Mouse (Mus musculus): ENCODE data around the gene Mov10. TPM values are rescaled to one million over a fixed set of nuclear protein-coding genes. Genes with fewer than 3 reads are reported as not detected.
"Not testable (repeated sequence)": the region's sequence is repeated elsewhere in the genome, so short reads cannot be mapped to it uniquely, and the experiment has no call there.

Gene Mov10
- 36.3 and 51.8 TPM in 2 replicates for polyA plus RNA-seq (2014; fragmentation: Nextera tagmentation; extraction: Ambion mirVana)

- Histone ChIP-seq H3K9ac (ENCODE audit: low read depth, low read length) (peak within 1 kb of the TSS; percentile 85), H3K27me3 (ENCODE audit: control insufficient read depth, insufficient read depth, low read length) (no peaks in the 10 kb centered on the region), H3K27ac (ENCODE audit: low read depth, low read length) (peak within 1 kb of the TSS; percentile 97), H3K9me3 (ENCODE audit: control insufficient read depth, low read length) (no peaks in the 10 kb centered on the region), H3K4me2 (replicated peaks; ENCODE audit: low read depth, low read length) (peak within 1 kb of the TSS; percentile 53), H3K4me1 (ENCODE audit: control insufficient read depth, insufficient read depth, low read length) (peaks cover 13% of the 10 kb centered on the region), H3K36me3 (ENCODE audit: control insufficient read depth, insufficient read depth, low read length) (peaks cover 10% of the 10 kb centered on the region), H3K4me3 (ENCODE audit: low read length) (peak within 1 kb of the TSS; percentile 53)
- ATAC-seq (ENCODE audit: low FRiP score, low TSS enrichment): peak; percentile 95
- 0% methylated on average over 39 of the region's 40 CpGs for WGBS
Measured at GRCm38 (mm10) chr3:104817991-104818748, at the start of gene Mov10. Gene Mov10, minus strand, starts transcription at chr3:104818563.

GRCm38 (mm10) chr3:104866674-104867073, 48.3 kb upstream of the Mov10 start:
- not testable (repeated sequence) for H3K4me2 ChIP-seq (replicated peaks; ENCODE audit: low read depth, low read length)
- peak overlapping the region; percentile 97; the same call in 1 of the 2 replicates for H3K4me3 ChIP-seq (ENCODE audit: low read length)

GRCm38 (mm10) chr3:104865341-104865788, 47.0 kb upstream of the Mov10 start:
- Histone ChIP-seq H3K9me3 (ENCODE audit: control insufficient read depth, low read length) (no peaks in the 10 kb centered on the region), H3K36me3 (ENCODE audit: control insufficient read depth, insufficient read depth, low read length) (peaks cover 8% of the 10 kb centered on the region; the same call in 1 of the 2 replicates), H3K9ac (ENCODE audit: low read depth, low read length) (peak overlapping the region; percentile 92), H3K27ac (ENCODE audit: low read depth, low read length) (peak overlapping the region; percentile 96), H3K4me2 (replicated peaks; ENCODE audit: low read depth, low read length) (peak overlapping the region; percentile 54), H3K4me3 (ENCODE audit: low read length) (peak overlapping the region; percentile 97), H3K4me1 (ENCODE audit: control insufficient read depth, insufficient read depth, low read length) (peaks cover 18% of the 10 kb centered on the region), H3K27me3 (ENCODE audit: control insufficient read depth, insufficient read depth, low read length) (no peaks in the 10 kb centered on the region)
- no peak for ATAC-seq (ENCODE audit: low FRiP score, low TSS enrichment)
- 2% methylated on average over 12 of the region's 12 CpGs for WGBS

More at GRCm38 (mm10) chr3:104866674-104867073, 48.3 kb upstream of the Mov10 start:
- ATAC-seq (ENCODE audit: low FRiP score, low TSS enrichment); H3K9me3 ChIP-seq (ENCODE audit: control insufficient read depth, low read length); H3K27ac ChIP-seq (ENCODE audit: low read depth, low read length); H3K27me3 ChIP-seq (ENCODE audit: control insufficient read depth, insufficient read depth, low read length); H3K9ac ChIP-seq (ENCODE audit: low read depth, low read length): not testable (repeated sequence)
- peaks cover 19% of the 10 kb centered on the region for H3K36me3 ChIP-seq (ENCODE audit: control insufficient read depth, insufficient read depth, low read length)
- H3K4me1 ChIP-seq (ENCODE audit: control insufficient read depth, insufficient read depth, low read length): peaks cover 18% of the 10 kb centered on the region

GRCm38 (mm10) chr3:104864651-104865340, 46.4 kb upstream of the Mov10 start:
- under 1% methylated on average over 48 of the region's 48 CpGs for WGBS
- Histone ChIP-seq H3K4me1 (ENCODE audit: control insufficient read depth, insufficient read depth, low read length) (peaks cover 18% of the 10 kb centered on the region), H3K4me3 (ENCODE audit: low read length) (peak overlapping the region; percentile 97), H3K4me2 (replicated peaks; ENCODE audit: low read depth, low read length) (peak overlapping the region; percentile 54), H3K27me3 (ENCODE audit: control insufficient read depth, insufficient read depth, low read length) (no peaks in the 10 kb centered on the region), H3K9ac (ENCODE audit: low read depth, low read length) (peak overlapping the region; percentile 92), H3K9me3 (ENCODE audit: control insufficient read depth, low read length) (no peaks in the 10 kb centered on the region), H3K36me3 (ENCODE audit: control insufficient read depth, insufficient read depth, low read length) (peaks cover 3% of the 10 kb centered on the region; the same call in 1 of the 2 replicates), H3K27ac (ENCODE audit: low read depth, low read length) (peak overlapping the region; percentile 96)
- ATAC-seq (ENCODE audit: low FRiP score, low TSS enrichment): peak; percentile 92

GRCm38 (mm10) chr3:104863786-104864650, 45.7 kb upstream of the Mov10 start, which contains the start of the genes St7l and Capza1:
Gene St7l, plus strand, starts transcription at chr3:104864005.
Gene Capza1, minus strand, starts transcription at chr3:104864505.
- peak within 1 kb of the TSS; percentile 73 for H3K4me2 ChIP-seq (replicated peaks; ENCODE audit: low read depth, low read length)
- H3K4me3 ChIP-seq (ENCODE audit: low read length): peak within 1 kb of the TSS; percentile 97
- H3K9ac ChIP-seq (ENCODE audit: low read depth, low read length): peak within 1 kb of the TSS; percentile 92
- peaks cover 3% of the 10 kb centered on the region; the same call in 1 of the 2 replicates for H3K36me3 ChIP-seq (ENCODE audit: control insufficient read depth, insufficient read depth, low read length)
- ATAC-seq (ENCODE audit: low FRiP score, low TSS enrichment): peak; percentile 97
- no peaks in the 10 kb centered on the region for H3K9me3 ChIP-seq (ENCODE audit: control insufficient read depth, low read length)
- H3K27ac ChIP-seq (ENCODE audit: low read depth, low read length): peak within 1 kb of the TSS; percentile 96
- 0% methylated on average over 38 of the region's 43 CpGs for WGBS
- peaks cover 18% of the 10 kb centered on the region for H3K4me1 ChIP-seq (ENCODE audit: control insufficient read depth, insufficient read depth, low read length)
- H3K27me3 ChIP-seq (ENCODE audit: control insufficient read depth, insufficient read depth, low read length): no peaks in the 10 kb centered on the region

GRCm38 (mm10) chr3:104858560-104858959, 40.2 kb upstream of the Mov10 start:
- H3K9me3 ChIP-seq (ENCODE audit: control insufficient read depth, low read length): no peaks in the 10 kb centered on the region
- peaks cover 9% of the 10 kb centered on the region; the same call in 1 of the 2 replicates for H3K4me1 ChIP-seq (ENCODE audit: control insufficient read depth, insufficient read depth, low read length)
- H3K27me3 ChIP-seq (ENCODE audit: control insufficient read depth, insufficient read depth, low read length): no peaks in the 10 kb centered on the region
- H3K9ac ChIP-seq (ENCODE audit: low read depth, low read length): no peak overlapping the region
- no peak overlapping the region for H3K4me2 ChIP-seq (replicated peaks; ENCODE audit: low read depth, low read length)
- whole genome bisulfite sequencing: 100% methylated on average over 1 of the region's 1 CpGs
- no peak overlapping the region for H3K27ac ChIP-seq (ENCODE audit: low read depth, low read length)
- no peak overlapping the region for H3K4me3 ChIP-seq (ENCODE audit: low read length)
- H3K36me3 ChIP-seq (ENCODE audit: control insufficient read depth, insufficient read depth, low read length): no peaks in the 10 kb centered on the region; the same call in 1 of the 2 replicates
- ATAC-seq (ENCODE audit: low FRiP score, low TSS enrichment): no peak

GRCm38 (mm10) chr3:104856106-104856505, 37.7 kb upstream of the Mov10 start:
- no peak overlapping the region for H3K4me2 ChIP-seq (replicated peaks; ENCODE audit: low read depth, low read length)
- H3K9me3 ChIP-seq (ENCODE audit: control insufficient read depth, low read length): no peaks in the 10 kb centered on the region
- H3K4me1 ChIP-seq (ENCODE audit: control insufficient read depth, insufficient read depth, low read length): no peaks in the 10 kb centered on the region
- WGBS: 61% methylated on average over 1 of the region's 1 CpGs
- no peaks in the 10 kb centered on the region; the same call in 1 of the 2 replicates for H3K36me3 ChIP-seq (ENCODE audit: control insufficient read depth, insufficient read depth, low read length)
- no peak overlapping the region for H3K4me3 ChIP-seq (ENCODE audit: low read length)
- no peak overlapping the region for H3K9ac ChIP-seq (ENCODE audit: low read depth, low read length)
- H3K27me3 ChIP-seq (ENCODE audit: control insufficient read depth, insufficient read depth, low read length): no peaks in the 10 kb centered on the region
- ATAC-seq (ENCODE audit: low FRiP score, low TSS enrichment): no peak
- no peak overlapping the region for H3K27ac ChIP-seq (ENCODE audit: low read depth, low read length)

GRCm38 (mm10) chr3:104854866-104855265, 36.5 kb upstream of the Mov10 start:
- no peak overlapping the region for H3K4me2 ChIP-seq (replicated peaks; ENCODE audit: low read depth, low read length)
- H3K36me3 ChIP-seq (ENCODE audit: control insufficient read depth, insufficient read depth, low read length): no peaks in the 10 kb centered on the region; the same call in 1 of the 2 replicates
- no peak overlapping the region for H3K9ac ChIP-seq (ENCODE audit: low read depth, low read length)
- H3K9me3 ChIP-seq (ENCODE audit: control insufficient read depth, low read length): no peaks in the 10 kb centered on the region
- H3K27me3 ChIP-seq (ENCODE audit: control insufficient read depth, insufficient read depth, low read length): no peaks in the 10 kb centered on the region
- no peak for ATAC-seq (ENCODE audit: low FRiP score, low TSS enrichment)
- H3K4me1 ChIP-seq (ENCODE audit: control insufficient read depth, insufficient read depth, low read length): no peaks in the 10 kb centered on the region
- no peak overlapping the region for H3K27ac ChIP-seq (ENCODE audit: low read depth, low read length)
- H3K4me3 ChIP-seq (ENCODE audit: low read length): no peak overlapping the region

All from kidney, embryonic 14.5 days (tissue).